Mouse (Mus musculus): ENCODE data around the gene Myh3.

- TF ChIP-seq CTCF (IDR thresholded peaks at IDR 0.05; ENCODE audit: low read depth), result no peak
- no peak for TF ChIP-seq EP300 (IDR thresholded peaks at IDR 0.05; ENCODE audit: low read depth)
These were observed 5.7 kb downstream of the Myh3 start for GRCm38 (mm10) chr11:67083712-67084340.
